Mouse (Mus musculus) stomach, postnatal 0 days (tissue): Measurements from ENCODE around the gene Gm10974.

Source experiments
- CTCF ChIP-seq: IDR thresholded peaks from 2 replicates; pipeline ENCODE4 v1.5.1; 2016; ENCODE audit warnings: antibody characterized with exemption, low read depth, mild to moderate bottlenecking, moderate library complexity
- EP300 ChIP-seq: optimal IDR thresholded peaks from 2 replicates; pipeline ENCODE3; 2016; ENCODE audit warnings: antibody characterized with exemption

- TF ChIP-seq CTCF = peak; percentile 71
- TF ChIP-seq EP300 = no peak
These were observed 22.3 kb downstream of the Gm10974 start, which contains the start of gene Lrrk1 for GRCm38 (mm10) chr7:66387813-66388521.
